Mouse (Mus musculus) liver, embryonic 12.5 days (tissue): ENCODE measurements around the gene Ptprg. TPM values are rescaled to one million over a fixed set of nuclear protein-coding genes. Genes with fewer than 3 reads are reported as not detected.

Experiments used
- ATAC-seq: fragments of 200-750 bp; cut with Nextera tagmentation; 2 replicates; pipeline ENCODE4 v1.8.0; 2017; ENCODE audit warnings: moderate number of reproducible peaks, mild to moderate bottlenecking, moderate library complexity
- H3K27ac ChIP-seq: fragments of 300-500 bp; sonication (generic); 2 replicates; pipeline ENCODE4 v1.5.1; 2016; ENCODE audit warnings: mild to moderate bottlenecking
- H3K27me3 ChIP-seq: fragments of 300-500 bp; sonication (generic); replicated peaks from 2 replicates; pipeline ENCODE4 v1.6.1; 2016; ENCODE audit warnings: mild to moderate bottlenecking, moderate library complexity
- H3K36me3 ChIP-seq: fragments of 300-500 bp; sonication (generic); 2 replicates; pipeline ENCODE4 v1.6.1; 2016; ENCODE audit warnings: mild to moderate bottlenecking, moderate library complexity
- H3K4me1 ChIP-seq: fragments of 300-500 bp; sonication (generic); 2 replicates; pipeline ENCODE4 v1.6.1; 2016
- H3K4me2 ChIP-seq: fragments of 300-500 bp; sonication (generic); 2 replicates; pipeline ENCODE4 v1.6.1; 2016; ENCODE audit warnings: mild to moderate bottlenecking, moderate library complexity
- H3K4me3 ChIP-seq: fragments of 300-500 bp; sonication (generic); 2 replicates; pipeline ENCODE4 v1.5.1; 2016; ENCODE audit warnings: mild to moderate bottlenecking, moderate library complexity
- H3K9ac ChIP-seq: fragments of 300-500 bp; sonication (generic); 2 replicates; pipeline ENCODE4 v1.6.1; 2016; ENCODE audit warnings: mild to moderate bottlenecking, moderate library complexity
- H3K9me3 ChIP-seq: fragments of 300-500 bp; sonication (generic); replicated peaks from 2 replicates; pipeline ENCODE4 v1.6.1; 2016; ENCODE audit warnings: mild to moderate bottlenecking, moderate library complexity
- WGBS: fragments of 180-500 bp; shearing (Covaris S2); methylation state at CpG from one replicate; pipeline ENCODE4 v1.1.7; 2016; ENCODE audit not compliant: insufficient replicate concordance; 5-methylcytosine and 5-hydroxymethylcytosine counted together
- polyA plus RNA-seq: library from polyadenylated mRNA; unstranded; fragments of >200 nt; fragmentation: Nextera tagmentation; extraction: Ambion mirVana; gene quantifications from 2 replicates; pipeline ENCODE4 v1.2.1, GENCODE M21; 2016

The Ptprg gene
- polyA plus RNA-seq, 1 experiment from 2014 or later, result 4.8 TPM

- Histone ChIP-seq H3K4me1 (no peaks in the 10 kb centered on the region), H3K4me3 (no peak overlapping the region), H3K27ac (no peak overlapping the region), H3K9ac (no peak overlapping the region), H3K27me3 (no peaks in the 10 kb centered on the region), H3K4me2 (no peak overlapping the region), H3K36me3 (no peaks in the 10 kb centered on the region), H3K9me3 (no peaks in the 10 kb centered on the region)
- ATAC-seq, result no peak
- 58% methylated on average over 7 of the region's 7 CpGs for WGBS
Measured at GRCm38 (mm10) chr14:12107991-12108390, 554.7 kb downstream of the Ptprg start.

DNA sequence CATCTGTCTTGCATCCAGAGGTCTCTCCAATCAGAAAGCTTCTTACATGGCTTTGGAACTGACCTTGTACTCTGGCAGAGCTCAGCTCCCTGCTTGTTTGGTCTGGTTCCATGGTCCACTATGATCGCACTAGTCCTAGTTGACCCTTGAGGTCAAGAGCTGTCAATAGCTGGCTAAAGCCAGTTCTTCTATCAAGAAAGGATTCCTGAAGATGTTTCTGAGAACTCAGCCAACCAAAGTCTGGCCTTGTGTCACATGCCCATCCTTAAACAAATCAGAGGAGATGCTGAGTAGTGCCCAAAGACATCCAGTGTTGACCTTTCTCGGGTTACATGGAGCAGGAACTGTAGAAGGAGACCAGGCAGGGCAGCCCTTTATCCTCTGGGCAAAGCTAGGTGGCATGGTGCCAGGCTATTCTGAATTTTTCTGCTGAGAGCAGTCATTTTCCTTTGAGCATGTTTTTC, 559.2 kb downstream of the Ptprg start:
- no peaks in the 10 kb centered on the region for H3K36me3 ChIP-seq
- H3K4me3 ChIP-seq, result no peak overlapping the region
- H3K27me3 ChIP-seq, result no peaks in the 10 kb centered on the region
- 42% methylated on average over 2 of the region's 2 CpGs for WGBS
- H3K9me3 ChIP-seq, result no peaks in the 10 kb centered on the region
- no peak overlapping the region for H3K9ac ChIP-seq
- H3K4me1 ChIP-seq, result peaks cover 4% of the 10 kb centered on the region; the same call in 1 of the 2 replicates
- H3K27ac ChIP-seq, result no peak overlapping the region
- ATAC-seq, result peak; percentile 66; the same call in 1 of the 2 replicates
- H3K4me2 ChIP-seq, result no peak overlapping the region

- H3K9me3 ChIP-seq, result no peaks in the 10 kb centered on the region
- no peak overlapping the region for H3K27ac ChIP-seq
- no peak overlapping the region for H3K4me2 ChIP-seq
- H3K4me3 ChIP-seq, result no peak overlapping the region
- WGBS, result 51% methylated on average over 5 of the region's 5 CpGs
- H3K36me3 ChIP-seq, result no peaks in the 10 kb centered on the region
- no peak overlapping the region for H3K9ac ChIP-seq
- H3K4me1 ChIP-seq, result peaks cover 4% of the 10 kb centered on the region; the same call in 1 of the 2 replicates
- ATAC-seq, result no peak
- no peaks in the 10 kb centered on the region for H3K27me3 ChIP-seq
Measured at GRCm38 (mm10) chr14:12113326-12113725, 560.0 kb downstream of the Ptprg start.

DNA sequence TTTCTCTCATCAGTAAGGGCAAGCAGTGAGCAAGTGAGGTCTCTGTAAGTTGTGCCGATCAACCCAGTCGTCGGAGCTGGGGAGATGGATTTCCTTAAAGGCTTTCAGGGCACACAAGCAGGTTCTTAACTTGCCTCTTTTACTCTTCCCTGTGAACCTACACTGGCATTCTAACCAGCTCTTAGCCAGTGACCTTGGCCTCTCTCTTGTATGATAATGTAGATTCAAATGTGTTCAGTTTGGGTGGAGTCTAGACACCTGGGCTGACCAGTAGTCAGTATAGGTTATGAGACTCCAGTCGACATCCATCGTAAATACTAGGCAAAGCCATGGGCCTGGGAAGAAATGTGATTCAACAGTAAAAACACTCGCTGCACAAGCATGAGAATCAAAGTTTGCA, 560.7 kb downstream of the Ptprg start:
- Histone ChIP-seq H3K27ac (no peak overlapping the region), H3K4me1 (peaks cover 4% of the 10 kb centered on the region; the same call in 1 of the 2 replicates), H3K27me3 (no peaks in the 10 kb centered on the region), H3K9ac (no peak overlapping the region), H3K4me3 (no peak overlapping the region), H3K4me2 (no peak overlapping the region), H3K36me3 (no peaks in the 10 kb centered on the region), H3K9me3 (no peaks in the 10 kb centered on the region)
- 62% methylated on average over 6 of the region's 6 CpGs for WGBS
- no peak for ATAC-seq

- H3K9me3 ChIP-seq, result no peaks in the 10 kb centered on the region
- no peaks in the 10 kb centered on the region for H3K36me3 ChIP-seq
- no peaks in the 10 kb centered on the region for H3K27me3 ChIP-seq
- H3K4me3 ChIP-seq, result no peak overlapping the region
- no peak overlapping the region for H3K9ac ChIP-seq
- 78% methylated on average over 8 of the region's 8 CpGs for WGBS
- no peak for ATAC-seq
- no peaks in the 10 kb centered on the region for H3K4me1 ChIP-seq
- H3K27ac ChIP-seq, result no peak overlapping the region
- no peak overlapping the region for H3K4me2 ChIP-seq
Measured at GRCm38 (mm10) chr14:12119260-12119659, 565.9 kb downstream of the Ptprg start.

GRCm38 (mm10) chr14:12121906-12122305, 568.6 kb downstream of the Ptprg start:
- no peak overlapping the region for H3K27ac ChIP-seq
- H3K4me1 ChIP-seq, result no peaks in the 10 kb centered on the region
- ATAC-seq, result no peak
- H3K4me3 ChIP-seq, result no peak overlapping the region
- no peak overlapping the region for H3K9ac ChIP-seq
- WGBS, result 80% methylated on average over 7 of the region's 7 CpGs
- H3K36me3 ChIP-seq, result no peaks in the 10 kb centered on the region
- no peak overlapping the region for H3K4me2 ChIP-seq
- no peaks in the 10 kb centered on the region for H3K9me3 ChIP-seq
- H3K27me3 ChIP-seq, result no peaks in the 10 kb centered on the region

DNA sequence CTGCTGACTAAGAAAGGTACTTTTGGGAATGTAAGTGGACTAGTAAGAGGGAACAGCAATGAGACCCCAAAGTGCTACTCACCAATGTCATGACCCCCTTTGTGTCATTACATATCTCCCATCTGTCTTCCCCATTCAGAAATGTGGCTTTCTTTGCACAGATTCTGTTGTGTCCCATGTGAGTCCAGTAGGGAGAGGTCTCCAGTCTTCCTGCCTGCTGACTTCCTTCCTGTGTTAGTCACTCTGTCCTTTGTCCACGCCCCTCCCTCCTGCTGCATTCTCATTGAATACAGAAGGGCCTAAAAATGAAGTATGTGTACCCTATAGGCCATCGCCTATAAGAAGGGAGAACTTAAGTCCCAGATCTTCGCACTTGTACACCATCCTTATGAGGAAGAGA, 571.4 kb downstream of the Ptprg start:
- H3K36me3 ChIP-seq, result no peaks in the 10 kb centered on the region
- no peak overlapping the region for H3K4me2 ChIP-seq
- no peaks in the 10 kb centered on the region for H3K27me3 ChIP-seq
- H3K27ac ChIP-seq, result no peak overlapping the region
- ATAC-seq, result no peak
- H3K4me3 ChIP-seq, result no peak overlapping the region
- no peaks in the 10 kb centered on the region for H3K4me1 ChIP-seq
- H3K9ac ChIP-seq, result no peak overlapping the region
- H3K9me3 ChIP-seq, result no peaks in the 10 kb centered on the region
- WGBS, result 57% methylated on average over 3 of the region's 3 CpGs

- no peaks in the 10 kb centered on the region for H3K36me3 ChIP-seq
- H3K9ac ChIP-seq, result no peak overlapping the region
- no peaks in the 10 kb centered on the region for H3K27me3 ChIP-seq
- no peak overlapping the region for H3K4me2 ChIP-seq
- 67% methylated on average over 3 of the region's 3 CpGs for WGBS
- H3K9me3 ChIP-seq, result no peaks in the 10 kb centered on the region
- no peak for ATAC-seq
- no peak overlapping the region for H3K4me3 ChIP-seq
- no peaks in the 10 kb centered on the region for H3K4me1 ChIP-seq
- no peak overlapping the region for H3K27ac ChIP-seq
Measured at GRCm38 (mm10) chr14:12127951-12128350, 574.6 kb downstream of the Ptprg start.

GRCm38 (mm10) chr14:12132046-12132615, 578.8 kb downstream of the Ptprg start:
- no peaks in the 10 kb centered on the region for H3K36me3 ChIP-seq
- WGBS, result 46% methylated on average over 7 of the region's 7 CpGs
- ATAC-seq, result no peak

GRCm38 (mm10) chr14:12133163-12133562, 579.8 kb downstream of the Ptprg start:
- no peak for ATAC-seq
- no peaks in the 10 kb centered on the region for H3K27me3 ChIP-seq
- WGBS, result 14% methylated on average over 3 of the region's 3 CpGs
- no peaks in the 10 kb centered on the region for H3K36me3 ChIP-seq
- H3K27ac ChIP-seq, result no peak overlapping the region
- no peak overlapping the region for H3K4me3 ChIP-seq
- no peak overlapping the region for H3K4me2 ChIP-seq
- no peaks in the 10 kb centered on the region for H3K9me3 ChIP-seq
- H3K4me1 ChIP-seq, result 0 out of 2 replicates have a peak, but pooled peaks cover 2% of the 10 kb centered on the region
- no peak overlapping the region for H3K9ac ChIP-seq

More at GRCm38 (mm10) chr14:12132046-12132615, 578.8 kb downstream of the Ptprg start:
- H3K4me2 ChIP-seq, result no peak overlapping the region
- 0 out of 2 replicates have a peak, but pooled peaks cover 2% of the 10 kb centered on the region for H3K4me1 ChIP-seq
- H3K9me3 ChIP-seq, result no peaks in the 10 kb centered on the region
- H3K9ac ChIP-seq, result no peak overlapping the region
- H3K4me3 ChIP-seq, result no peak overlapping the region
- H3K27ac ChIP-seq, result no peak overlapping the region
- H3K27me3 ChIP-seq, result no peaks in the 10 kb centered on the region

DNA sequence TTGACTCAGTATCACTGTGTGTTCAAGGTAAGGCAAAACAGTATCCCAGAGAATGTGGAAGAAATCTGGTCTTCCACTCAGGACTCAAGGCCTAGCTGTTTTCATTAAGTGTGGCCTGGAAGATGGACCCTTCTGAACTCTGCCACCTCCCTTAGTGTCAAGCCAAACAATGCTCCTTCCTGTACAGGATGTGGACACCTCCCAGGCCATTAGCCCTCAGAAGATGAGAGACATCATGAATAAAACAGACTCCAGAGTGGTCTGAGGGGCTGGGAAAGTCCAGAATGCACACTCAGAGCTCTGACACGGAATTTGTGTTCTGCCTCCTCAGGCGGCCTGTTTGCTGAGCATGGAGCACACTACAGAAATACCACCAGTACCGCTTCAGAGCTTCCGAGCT, 581.2 kb downstream of the Ptprg start:
- Histone ChIP-seq H3K4me3 (no peak overlapping the region), H3K9ac (no peak overlapping the region), H3K27me3 (no peaks in the 10 kb centered on the region), H3K9me3 (no peaks in the 10 kb centered on the region), H3K27ac (no peak overlapping the region), H3K36me3 (no peaks in the 10 kb centered on the region), H3K4me2 (no peak overlapping the region), H3K4me1 (0 out of 2 replicates have a peak, but pooled peaks cover 2% of the 10 kb centered on the region)
- ATAC-seq, result no peak
- WGBS, result 75% methylated on average over 4 of the region's 4 CpGs

GRCm38 (mm10) chr14:12136536-12136935, 583.2 kb downstream of the Ptprg start:
- WGBS, result 31% methylated on average over 4 of the region's 4 CpGs
- H3K9ac ChIP-seq, result no peak overlapping the region
- H3K4me2 ChIP-seq, result no peak overlapping the region
- H3K27ac ChIP-seq, result no peak overlapping the region
- 0 out of 2 replicates have a peak, but pooled peaks cover 2% of the 10 kb centered on the region for H3K4me1 ChIP-seq
- H3K27me3 ChIP-seq, result no peaks in the 10 kb centered on the region
- H3K9me3 ChIP-seq, result no peaks in the 10 kb centered on the region
- no peak overlapping the region for H3K4me3 ChIP-seq
- H3K36me3 ChIP-seq, result no peaks in the 10 kb centered on the region
- no peak for ATAC-seq
